Mouse (Mus musculus) heart, adult 9 months (tissue): Measurements from ENCODE around the gene Itpr1.
A peak's percentile ranks its signal among the peaks of the same experiment; 100 is the strongest.

Experiments
- DNase-seq, 2 experiments: peaks; one replicate each; pipeline ENCODE4 v3.0.0; 2022; ENCODE audit warnings: low spot score in 2 of 2

Gene Itpr1

DNA sequence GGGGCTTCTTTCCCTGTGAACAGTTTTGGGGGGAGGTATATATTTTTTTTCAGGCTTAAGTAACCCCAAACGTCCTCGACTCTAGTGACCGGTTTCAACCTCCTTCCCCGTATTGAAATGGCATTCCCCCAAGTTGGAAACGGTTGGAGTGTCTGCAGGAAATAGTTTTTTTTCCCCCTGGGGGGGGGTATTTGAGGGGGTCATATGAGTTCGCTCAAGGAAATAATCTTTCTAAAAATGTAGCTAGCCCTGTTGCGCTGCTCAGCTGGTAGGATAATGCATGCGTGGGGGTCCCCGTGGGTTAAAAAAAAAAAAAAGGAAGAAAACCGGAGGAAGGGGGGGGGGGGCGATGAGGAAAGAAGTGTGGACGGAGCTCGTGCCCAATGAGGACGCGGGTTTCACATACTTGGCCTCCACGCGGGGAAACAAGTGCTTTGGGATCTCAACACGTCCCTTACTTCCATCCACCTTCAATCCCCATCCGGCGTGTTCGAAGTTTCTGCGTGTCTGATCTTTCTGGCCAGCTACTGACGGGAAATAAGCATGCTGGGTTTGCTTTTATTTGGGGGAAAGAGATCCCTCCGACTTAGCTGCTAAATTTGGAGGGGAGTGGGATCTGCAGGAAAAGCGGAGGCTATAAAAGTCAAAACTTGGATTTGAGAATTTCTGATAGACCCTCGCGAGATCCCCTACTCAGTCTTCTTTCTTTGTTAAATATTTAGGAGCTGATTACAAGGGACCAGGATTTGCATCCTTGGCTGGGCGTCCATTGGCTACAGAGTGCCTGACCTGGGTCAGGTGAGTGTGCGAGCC lies 791 bp downstream of the Itpr1 start:
- peak; percentile 41 to 55 for DNase-seq

DNA sequence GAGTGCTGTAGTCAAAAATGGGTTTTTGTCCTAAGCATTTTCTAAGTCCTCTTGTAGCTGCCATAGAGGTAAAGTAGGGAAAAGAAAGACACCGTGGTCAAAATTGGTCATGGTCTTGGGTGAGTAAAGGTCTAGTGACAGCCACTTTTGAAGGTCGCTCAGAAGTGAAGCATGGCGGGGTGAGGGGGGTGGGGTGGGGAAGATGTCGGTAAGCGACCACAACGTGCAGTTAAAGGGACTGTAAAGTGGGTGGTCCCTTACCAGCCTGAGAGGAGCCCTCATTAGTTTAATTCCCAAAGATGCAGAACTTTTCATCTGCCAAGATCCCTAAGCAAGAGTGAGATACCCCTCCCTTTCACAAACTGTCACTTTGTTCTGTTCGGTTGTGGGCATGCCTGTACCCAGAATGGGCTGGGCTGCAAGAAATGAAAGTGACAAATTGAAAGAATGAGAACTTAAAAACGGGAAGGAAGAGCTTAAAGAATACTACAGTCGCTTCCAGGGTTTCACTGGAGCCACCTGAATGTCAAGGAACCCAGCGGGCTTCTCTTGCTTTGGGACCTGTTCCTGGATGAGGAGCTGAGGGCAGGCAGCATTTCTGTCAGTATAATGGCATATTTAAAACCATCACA lies 1.5 kb downstream of the Itpr1 start:
- DNase-seq, result no peak

DNA sequence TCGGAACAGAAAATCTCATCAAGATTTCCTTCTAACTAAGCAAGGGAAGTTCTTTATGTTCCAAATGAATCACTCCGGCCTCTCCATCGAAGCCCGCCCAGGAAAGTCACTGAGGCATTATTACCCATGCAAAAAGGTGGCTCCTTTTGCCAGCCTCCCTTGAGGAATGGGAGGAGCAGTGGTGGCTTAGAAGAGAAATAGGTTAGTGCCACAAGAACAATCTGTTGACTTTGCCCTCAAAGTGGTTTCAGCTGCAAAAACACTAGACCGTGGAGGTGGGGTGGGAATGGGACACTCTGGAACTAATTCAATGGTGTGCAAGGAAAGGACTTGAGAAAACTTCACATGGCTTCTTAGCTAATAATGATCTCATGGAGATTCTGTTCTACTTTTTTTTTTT lies 3.2 kb downstream of the Itpr1 start:
- no peak for DNase-seq

DNA sequence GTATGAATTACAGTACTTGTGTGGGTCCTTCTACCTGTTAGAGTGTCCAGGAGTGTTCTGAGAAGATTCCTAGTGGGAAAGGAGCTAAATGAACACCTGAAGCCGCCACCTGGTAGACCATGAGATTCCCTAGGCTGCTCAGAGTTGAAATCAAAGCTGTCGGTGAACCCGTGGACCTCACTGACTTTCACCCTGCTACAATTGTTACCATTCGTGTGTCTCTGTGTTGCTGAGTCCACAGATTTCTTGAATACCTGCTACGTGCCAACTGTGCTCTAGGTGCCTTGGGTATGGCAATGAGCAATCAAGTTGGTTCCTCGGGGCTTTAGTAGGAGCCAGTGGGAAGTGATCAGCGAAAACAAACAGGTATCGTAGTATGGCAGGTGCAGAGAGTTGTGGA lies 3.9 kb downstream of the Itpr1 start:
- DNase-seq, result no peak

DNA sequence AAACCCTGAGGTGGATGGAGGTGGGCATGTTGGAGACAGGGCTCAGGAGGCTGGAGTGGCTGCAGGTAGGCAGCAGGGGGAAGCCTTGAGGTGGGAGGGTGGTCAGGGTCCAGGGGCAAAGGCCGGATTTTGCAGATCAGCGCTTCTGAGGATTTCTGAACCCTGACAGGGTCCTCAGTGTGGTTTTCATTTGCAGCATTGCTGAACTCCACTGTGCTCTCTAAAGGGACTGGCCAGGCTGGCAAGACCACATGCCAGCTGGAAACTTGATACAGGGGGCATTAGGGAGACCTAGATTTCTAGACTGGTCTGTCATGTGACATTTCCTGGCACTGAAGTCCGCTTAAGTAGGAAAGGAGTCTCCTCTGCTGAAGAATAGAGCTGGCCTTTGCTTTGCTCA lies 5.1 kb downstream of the Itpr1 start:
- no peak for DNase-seq

DNA sequence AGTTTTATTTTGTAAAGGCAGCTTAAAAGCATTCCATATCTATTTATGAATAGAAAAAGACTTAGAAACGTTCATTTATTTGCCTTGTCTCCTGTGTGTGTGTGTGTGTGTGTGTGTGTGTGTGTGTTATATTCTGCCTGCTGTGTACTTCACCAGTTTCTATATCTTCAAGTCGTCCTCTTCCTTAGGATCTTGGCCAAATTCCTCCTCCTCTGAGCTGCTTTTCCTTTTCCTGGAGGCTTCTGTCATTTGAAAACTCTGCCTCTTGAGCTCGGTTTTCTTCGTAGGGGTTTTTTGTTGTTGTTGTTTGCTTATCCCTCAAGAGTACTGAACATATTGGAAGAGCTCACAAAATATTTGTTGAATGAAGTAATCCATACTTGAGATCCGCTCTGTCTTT lies 9.5 kb downstream of the Itpr1 start:
- DNase-seq, result no peak

DNA sequence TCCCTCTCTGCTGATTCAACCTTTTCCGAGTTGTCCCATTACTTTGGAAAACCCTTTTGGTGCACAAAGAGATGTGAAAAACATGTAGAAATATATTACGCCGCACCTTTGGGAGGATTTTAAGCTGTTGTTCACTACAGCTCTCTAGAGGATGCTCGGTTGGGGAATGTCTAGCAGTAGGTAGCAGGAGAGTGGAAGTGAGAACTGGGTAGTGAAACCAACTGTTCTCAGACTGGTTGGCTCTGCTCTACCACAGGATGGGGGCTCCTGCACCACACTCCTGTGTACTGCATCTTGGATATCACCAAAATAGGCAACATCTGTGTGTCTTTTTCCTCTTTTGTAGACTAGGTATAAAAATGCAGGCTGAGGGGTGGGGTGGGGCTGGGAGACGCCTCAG lies 10.0 kb downstream of the Itpr1 start:
- no peak for DNase-seq

DNA sequence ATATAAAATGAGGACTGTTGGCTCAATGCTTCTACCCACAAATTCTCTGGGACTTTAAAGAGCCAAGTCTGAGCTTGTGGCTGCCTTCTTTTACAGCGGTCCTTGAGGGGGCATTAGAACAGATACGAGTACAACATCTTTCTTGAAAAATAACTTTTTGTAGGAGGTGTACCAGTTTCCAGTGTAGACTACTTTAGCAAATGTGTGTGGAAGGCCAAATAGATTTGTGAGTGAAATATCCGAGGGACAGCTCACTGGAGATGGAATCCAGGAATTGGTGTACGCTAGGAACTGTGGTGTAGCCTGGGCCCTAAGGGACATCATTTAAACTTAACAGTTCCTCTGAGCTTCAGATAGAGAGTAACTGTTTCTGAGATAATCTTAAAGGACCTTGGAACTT lies 11.5 kb downstream of the Itpr1 start:
- no peak for DNase-seq

DNA sequence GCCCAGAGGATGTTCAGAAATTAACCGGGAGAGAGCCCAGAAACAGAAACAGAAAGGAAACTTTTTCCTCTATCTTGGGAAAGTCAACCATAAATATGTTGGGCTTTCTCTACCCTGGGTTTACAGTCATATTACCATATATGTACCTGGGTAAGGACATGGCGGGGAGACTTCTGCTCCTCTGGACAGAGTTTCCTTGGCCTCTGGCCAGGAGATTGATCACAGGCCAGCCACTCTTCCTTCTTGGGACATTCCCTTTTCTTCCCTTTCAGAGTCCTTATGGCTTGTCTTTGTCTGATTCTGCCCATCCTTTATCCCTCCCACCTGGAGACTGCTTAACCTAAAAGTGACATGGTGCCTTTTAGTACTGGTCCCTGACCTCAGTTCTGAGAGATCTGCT lies 12.1 kb downstream of the Itpr1 start:
- no peak for DNase-seq

DNA sequence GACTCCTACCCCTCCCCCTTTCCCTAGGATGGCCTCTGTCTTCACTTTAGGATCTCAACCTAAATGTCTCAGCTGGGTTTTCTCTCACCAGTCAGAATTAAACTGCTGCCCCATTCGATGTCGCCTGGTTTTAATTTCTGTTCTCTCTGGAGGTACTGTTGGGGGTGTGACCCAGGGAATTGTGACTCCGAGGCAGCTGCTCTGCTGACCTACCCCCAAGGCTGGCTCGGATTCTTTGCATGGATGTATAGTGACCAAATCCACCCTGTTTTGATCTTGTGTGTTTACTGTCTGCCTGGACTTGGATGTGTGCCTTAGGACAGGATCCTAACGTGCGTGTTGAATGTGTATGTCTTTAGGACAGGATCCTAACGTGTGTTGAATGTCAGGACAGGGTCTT lies 13.3 kb downstream of the Itpr1 start:
- DNase-seq, result no peak

DNA sequence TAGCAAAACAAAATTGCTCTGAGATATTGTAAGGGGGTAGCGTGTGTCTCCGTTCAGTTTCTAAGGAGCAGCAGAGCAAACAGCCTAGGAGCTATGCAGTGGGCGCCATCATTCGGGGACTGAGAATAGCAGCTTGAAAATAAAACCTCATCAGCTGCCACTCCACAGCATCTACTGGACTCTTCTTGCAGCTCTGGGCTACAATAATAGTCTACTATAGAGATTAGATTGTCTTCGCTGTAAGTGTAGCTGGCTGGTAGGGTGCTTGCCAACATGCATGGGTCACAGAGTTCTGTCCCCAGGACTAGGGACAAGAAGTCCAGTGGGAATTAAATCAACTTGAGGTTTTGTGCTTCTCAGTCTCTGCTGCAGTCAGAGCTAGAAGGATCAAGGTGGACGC lies 14.6 kb downstream of the Itpr1 start:
- peak in 1 of 2 experiments; percentile 27 for DNase-seq

DNA sequence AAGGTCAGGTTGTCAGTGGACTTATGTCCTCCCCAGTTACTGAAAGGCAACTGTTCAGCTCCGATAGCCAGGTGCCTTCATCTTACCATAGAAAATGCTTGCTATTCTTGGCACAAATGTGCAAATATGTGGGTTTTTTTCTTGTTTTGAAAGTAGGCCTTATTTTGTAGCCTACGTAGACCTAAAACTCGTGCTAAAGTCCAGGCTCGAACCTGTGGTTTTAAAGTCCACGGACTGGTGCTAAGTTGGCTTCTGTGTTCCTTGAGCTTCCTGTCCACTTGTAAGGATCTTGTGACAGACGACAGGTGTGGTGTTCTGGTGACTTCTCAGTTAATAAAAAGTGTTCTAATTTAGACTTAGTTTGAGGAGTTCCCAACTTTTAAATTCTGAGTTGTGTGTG lies 15.2 kb downstream of the Itpr1 start:
- DNase-seq, result no peak

DNA sequence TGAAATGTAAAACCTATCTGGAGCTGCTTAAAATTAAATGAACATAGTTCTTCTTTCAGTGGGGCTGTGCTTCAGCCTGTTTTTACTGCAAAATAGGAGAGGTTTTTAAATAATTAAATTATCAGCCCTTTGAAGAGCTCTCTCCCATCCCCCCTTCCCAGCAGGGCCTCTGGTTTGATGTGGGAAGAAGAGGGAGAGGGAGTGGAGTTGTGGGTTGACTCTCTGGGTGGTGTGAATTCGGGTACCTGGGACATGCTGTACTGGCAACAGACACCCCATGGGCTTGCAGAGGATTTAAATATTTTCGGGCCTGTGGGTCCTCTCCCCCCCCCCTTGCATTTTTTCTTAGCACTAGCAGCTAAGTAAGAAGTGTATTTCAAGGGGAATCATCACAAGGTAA lies 15.7 kb downstream of the Itpr1 start:
- no peak for DNase-seq

DNA sequence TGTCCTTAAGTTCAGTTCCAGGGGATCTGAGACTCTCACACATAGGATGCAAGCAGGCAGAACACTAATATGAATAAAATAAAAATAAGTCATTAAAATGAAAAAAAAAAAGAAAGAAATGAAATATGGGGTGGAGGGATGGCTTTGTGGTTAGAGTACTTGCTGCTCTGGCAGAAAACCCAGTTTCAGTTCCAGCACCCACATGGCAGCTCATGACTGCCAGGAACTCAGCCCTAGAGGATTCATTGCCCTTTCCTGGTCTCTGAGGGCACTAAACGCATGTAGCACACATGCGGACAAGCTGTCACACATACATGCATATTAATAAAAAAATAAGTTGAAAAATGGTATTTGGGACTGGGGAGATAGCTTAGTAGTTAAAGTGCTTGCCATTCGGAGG lies 17.7 kb downstream of the Itpr1 start:
- no peak for DNase-seq

DNA sequence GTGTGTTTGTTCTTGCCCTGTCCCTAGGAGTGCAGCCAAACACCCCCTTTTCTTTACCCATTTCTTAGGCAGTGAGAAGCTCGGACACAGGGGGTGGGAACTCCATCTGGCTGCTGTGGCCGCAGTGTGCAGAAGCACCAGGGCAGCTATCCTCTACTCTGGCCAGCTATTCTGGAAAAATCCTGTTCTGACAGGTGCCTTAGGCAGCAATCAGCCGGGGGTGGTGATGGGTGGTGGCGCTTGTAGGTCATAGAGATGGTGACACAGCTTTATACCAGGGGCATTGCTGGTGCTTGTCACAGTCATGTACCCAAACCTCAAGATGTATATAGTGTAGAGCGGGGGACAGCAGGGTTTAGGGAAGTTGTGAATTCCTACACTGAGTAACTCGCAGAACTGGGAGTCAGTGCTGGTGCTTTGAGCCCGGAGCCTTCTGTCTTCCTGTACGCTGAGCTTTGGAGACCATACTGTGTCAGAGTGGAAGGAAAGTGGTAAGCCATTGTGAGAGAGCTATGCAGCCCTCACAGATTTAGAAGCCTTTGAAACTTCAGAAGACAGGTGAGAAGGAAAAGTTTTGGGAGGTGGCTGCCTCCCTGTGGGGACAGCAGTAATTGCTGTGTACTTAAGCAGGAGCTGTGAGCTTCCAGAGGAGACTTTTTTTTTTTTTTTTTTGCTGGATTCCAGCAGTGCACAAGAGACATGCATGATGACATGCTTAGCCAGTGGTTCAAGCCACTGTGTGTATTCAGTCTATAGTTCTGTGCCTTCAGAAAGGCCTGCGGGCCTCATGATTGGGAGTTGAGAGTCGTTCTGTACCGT lies 19.2 kb downstream of the Itpr1 start:
- DNase-seq, result no peak

DNA sequence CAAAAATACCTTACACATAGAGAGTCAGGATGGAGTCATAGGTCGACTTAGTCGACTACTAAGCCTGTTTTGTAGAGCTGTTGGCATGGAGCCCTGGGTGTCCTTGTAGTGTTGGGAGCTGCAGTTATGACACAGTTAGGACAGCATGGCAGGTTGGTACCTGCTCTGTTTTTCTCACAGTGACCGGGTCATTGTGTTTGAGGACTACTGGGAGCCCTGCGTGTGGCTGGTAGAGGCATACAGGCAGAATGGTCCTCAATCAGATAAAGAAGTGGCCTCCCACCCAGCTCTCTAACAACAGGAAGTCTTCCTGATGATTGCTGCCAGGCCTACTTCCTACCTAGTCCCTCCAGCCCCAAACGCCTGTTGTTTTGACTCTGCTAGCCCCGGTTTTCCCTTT lies 20.2 kb downstream of the Itpr1 start:
- DNase-seq, result peak; percentile 57 to 64

DNA sequence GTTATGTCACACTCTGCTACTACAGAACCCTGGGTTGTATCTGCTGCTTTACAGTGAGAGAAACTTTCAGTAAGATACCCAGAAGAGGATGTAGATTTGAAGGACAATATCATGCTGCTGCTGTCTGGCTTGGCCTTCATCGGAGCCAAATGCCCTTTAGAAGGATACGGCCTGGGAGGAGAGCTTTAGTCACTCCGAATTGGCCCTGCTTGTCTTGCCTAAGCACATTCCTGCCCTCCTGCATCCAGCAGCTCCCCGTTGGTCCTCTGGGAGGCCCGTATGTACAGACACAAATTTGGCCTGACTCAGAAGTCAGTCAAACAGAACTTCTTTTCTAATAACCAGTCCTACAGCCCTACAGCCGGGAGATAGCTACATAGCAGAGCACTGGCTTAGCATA lies 21.6 kb downstream of the Itpr1 start:
- DNase-seq, result no peak

DNA sequence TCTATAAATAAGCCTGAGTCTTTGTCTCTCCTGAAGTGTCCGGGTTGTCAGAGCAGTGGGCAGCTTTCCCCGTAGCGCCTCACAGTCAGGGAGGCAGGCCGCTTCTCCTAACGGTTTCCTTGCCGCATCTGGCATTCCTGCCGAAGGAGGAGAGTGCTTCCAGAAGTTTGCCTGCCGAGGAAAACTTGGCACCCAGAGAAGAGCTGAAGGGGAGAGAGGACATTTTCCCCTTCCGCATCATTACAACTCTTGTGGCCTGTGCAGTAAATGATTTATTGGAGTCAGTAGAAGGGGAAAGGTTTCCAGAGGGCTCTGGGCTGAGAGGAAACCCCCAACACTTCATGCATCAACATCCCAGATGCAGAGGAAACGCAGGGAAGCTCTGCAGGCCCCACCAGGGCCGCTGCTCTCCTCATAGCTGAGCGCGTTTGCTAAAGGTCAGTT lies 22.8 kb downstream of the Itpr1 start:
- DNase-seq, result peak in 1 of 2 experiments; percentile 33

DNA sequence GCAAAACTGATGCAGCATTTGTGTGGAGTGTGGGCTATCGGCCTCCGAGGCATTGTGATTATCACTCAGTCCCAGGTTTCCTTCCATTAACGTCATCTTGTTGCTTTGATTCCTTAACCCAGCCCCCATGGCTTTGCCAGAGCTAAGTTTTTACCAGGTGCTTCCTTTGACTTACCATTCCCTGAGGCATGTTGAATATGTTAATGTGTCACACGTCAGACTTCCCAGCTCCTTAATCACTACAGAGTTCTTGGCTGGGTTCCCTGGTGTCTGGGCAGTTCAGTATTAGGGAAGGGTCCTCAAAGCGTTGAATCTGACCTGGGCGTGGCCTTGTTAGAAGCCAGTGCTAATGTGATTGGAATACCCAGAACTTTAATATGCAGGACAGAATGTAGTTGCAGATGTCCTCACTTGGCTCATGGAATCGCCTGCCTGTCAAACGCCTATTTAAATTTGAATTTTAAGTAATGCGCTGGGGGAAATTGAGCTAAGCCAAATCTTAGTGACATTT lies 23.6 kb downstream of the Itpr1 start:
- DNase-seq, result peak; percentile 43 to 73

DNA sequence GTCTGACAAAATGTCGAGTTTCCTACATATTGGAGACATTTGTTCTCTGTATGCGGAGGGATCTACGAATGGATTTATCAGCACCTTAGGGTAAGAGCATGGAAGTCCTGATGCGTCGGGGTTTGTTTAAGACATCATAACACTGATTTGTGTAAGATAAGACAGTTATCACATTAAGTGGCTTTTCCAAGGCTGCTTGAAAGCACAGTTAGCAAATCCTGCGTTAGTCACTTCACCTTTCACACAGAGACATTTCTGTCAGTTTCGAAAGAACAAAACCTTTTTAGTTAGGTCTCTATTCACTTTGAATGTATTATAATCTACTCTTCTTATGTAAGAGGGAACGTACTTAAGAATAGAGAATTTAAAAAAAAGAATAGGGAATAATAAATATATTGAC lies 24.1 kb downstream of the Itpr1 start:
- DNase-seq, result no peak

DNA sequence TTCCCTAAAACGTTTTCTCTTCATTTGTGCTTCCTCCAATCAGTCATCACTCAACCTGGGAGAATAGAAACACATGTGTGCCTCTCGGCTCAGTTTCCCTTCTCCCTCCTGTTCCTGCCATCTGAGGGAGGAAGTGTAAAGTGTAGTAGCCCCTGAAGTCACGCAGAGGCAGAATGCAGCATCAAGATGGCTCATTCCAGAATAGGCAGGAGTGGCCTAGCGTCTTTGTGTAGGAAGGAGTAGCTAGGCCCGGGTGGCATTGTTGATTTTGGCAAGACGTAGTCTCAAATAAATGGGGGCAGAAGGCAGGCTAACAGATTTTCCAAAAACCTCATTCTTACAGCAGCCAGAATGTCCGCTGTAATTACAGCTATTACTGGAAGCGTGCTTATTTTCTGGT lies 24.7 kb downstream of the Itpr1 start:
- no peak for DNase-seq

DNA sequence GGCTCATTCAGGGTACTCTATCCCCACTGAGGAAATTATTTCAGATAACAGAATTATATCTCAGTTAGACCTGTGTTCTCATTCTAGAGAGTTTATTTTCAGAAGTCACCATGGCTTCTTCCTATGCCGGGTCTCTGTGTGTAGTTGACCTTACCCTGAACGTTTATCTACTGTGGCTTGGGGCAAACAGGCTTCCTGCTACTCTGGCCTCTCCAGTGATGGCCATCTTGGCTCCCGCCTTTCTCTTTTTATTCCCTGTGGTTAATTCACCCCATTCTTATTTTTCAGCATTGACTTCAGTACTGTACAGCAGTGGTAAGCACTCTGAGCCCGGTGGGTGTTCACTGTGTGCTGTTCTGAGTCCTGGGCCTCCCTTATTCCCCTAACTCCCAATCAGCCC lies 25.1 kb downstream of the Itpr1 start:
- DNase-seq, result no peak

DNA sequence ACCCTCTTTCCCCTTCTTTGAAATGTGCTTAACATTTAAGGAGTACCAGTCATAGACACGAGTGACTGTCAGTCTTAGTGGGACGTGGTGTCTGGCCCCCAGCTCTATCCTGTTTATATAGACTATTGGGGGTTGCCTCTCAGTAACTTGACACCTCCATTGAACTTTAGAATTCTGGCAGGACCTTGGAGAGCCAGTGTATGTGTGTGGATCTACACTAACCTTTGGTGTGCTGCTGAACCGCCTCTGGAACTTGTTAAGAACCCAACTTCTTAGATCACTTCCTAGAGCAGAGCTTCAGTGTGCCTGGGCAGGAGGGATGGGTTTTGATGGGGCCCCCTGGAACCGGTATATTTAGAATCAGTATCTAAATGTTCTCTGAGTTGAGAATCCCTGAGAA lies 26.2 kb downstream of the Itpr1 start:
- DNase-seq, result no peak
